Mouse (Mus musculus): ENCODE data around the gene Wdr45.
"Not testable (repeated sequence)": the region's sequence is repeated elsewhere in the genome, so short reads cannot be mapped to it uniquely, and the experiment has no call there.

The Wdr45 gene

DNA sequence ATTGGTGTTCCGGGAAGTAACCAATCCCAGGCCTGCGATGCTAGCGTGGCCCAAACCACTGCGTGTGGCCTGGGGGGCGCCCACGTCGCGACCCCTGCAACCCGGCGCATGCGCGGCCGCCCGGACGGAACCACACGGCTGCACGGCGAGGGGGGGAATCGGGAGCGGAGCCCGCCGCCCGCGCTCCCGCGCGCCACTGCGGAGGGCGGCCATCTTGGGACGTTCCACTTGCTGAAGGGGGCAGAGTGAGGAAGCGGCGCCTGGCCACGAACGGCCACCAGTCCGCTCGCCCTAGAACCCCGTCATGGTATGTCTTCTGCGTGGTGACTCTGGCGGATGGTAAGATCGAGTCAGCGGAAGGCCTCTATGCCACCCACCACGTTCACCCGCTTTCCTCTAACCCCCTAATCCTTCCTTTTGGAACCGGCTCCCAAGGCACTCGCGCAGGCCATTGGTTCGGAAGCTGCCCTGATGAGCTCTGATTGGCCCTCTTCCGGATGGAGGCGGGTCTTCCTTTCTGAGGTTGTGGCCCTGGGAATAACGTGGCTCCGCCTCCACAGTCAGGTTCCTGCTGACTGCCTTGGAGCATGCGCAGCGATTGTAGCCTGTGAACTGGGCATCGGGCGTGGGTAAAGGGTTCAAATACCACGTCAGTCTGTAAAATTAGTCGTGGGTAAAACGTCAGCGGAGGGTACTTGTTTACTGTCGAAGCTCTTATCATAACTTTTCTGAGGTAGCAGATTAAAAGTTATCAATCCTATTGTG is at the start of gene Wdr45:
Gene Wdr45 (plus strand): TSS at position 199 of the 765 bp plus-strand sequence.
- DNase-seq, result peak; percentile 92

DNA sequence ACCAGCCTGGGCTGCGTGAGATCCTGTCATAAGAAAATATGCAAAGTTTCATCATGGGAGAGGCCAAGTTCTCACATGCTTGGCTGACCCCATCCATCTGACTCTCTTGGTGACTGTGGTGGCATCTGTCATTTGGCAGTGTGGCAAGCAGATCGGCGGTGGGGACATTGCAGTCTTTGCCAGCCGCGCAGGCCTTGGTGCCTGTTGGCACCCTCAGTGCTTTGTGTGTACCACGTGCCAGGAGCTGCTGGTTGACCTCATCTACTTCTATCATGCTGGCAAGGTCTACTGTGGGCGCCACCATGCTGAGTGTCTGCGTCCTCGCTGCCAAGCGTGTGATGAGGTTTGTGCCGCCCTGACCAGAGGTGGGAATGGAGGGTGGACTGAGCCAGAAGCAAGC is 49.3 kb upstream of the Wdr45 start:
- no peak for DNase-seq

DNA sequence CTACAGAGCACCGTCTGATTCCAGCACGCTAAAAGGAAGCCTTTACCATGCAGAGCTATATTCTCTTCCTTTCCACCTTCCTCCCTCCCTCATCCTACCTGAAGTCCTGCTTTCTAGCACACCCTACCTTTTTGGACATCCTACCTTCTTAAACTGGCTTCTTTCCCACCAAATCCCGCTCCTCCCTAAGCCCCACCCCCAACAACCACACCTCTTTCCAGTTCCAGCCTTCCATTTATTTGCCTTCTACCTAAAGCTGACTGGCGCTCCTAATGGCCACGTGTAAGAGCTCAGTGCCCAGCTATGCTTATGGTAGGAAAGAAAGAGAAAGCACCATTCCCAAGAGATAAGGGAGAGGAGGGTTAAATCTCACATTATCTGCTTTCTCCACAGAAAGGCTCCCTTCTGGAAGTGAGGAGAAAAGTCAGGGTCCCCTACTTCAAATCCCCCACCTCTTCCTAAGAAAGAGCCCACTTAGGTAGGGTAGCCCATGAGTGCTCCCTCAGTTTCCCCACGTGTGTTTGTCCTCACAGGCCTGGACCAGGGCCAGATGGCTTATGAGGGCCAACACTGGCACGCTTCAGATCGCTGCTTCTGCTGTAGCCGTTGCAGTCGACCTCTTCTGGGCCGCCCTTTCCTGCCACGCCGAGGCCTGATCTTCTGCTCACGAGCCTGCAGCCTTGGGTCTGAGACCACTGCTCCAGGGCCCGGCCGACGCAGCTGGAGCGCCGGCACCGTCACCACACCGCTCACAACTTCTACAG is 48.2 kb upstream of the Wdr45 start:
- no peak for DNase-seq

DNA sequence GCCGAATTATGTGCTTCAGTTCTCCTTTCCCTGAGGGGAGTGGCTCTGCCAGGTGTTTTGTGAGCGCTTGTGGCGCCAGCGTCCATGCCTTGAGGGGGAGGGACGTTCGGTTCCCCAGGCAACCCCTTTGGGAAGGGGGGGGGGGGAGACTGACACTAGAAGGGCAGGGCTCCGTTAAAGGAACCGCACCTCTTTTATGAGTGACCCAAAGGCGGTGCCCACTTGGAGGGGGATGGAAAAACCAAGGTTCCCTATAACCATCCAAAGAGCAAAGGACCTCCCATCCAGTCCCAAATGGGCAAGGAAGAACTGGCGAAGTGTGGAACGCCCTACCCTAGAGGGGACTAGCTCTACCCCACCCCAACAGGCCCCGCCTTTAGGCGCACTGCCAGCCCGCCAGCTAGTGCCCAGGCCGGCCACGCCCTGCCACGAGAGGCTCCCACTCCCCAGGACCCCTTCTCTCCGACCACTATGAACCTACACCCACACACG is 43.7 kb upstream of the Wdr45 start:
- DNase-seq, result peak; percentile 53

DNA sequence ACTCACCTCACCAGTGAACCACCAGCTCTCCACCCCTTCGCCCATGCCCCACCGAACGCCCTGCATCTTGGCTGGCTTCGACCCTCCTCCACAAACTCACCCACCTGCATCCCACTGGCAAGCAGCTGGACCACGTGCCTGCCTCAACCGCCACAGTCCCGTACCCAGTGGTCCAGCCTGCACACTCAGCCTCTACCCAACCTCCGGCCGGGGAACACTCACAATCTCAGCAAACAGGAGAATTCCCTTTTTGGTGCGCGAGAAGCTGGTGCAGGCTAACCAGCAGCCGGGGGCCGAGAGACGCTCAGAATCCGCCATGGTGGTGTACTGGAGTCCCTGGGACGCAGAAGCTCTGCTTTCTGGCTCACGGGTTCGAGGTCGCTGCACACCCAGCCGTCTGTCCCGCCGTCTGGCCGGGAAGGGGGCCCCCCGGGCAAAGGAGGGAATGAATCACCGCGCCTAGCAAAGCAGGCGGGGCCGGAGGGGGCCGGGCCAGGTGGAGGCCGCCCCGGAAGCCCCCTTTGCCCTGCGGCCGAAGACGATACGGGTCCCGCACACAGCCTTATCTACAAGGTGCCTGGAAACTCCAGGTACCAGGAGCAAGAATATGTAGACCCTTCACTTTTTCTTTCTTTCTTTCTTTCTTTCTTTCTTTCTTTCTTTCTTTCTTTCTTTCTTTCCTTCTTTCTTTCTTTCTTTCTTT is 43.1 kb upstream of the Wdr45 start, which contains the start of gene Plp2:
Gene Plp2 (minus strand): TSS at position 470 of the 703 bp plus-strand sequence.
- peak; percentile 55 for DNase-seq

DNA sequence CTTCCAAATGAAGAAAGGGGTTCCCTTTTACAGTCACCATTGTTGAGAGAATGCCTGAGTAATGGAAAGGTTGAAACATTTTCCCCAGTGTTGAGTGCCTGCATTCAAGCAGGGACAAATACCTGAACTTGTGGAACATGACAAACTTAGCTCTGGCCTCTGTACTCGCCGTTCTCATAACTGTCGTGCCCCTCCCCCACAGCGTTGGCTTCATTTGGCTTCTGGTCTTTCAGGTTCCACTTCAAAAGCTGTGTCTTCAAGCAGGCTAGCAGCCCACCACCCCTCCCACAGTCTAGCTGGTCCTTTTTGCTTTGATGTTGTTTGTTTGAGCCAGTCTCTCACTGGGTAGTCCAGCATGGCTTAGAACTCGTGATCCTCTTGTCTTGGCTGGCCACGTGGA is 41.4 kb upstream of the Wdr45 start:
- no peak for DNase-seq

DNA sequence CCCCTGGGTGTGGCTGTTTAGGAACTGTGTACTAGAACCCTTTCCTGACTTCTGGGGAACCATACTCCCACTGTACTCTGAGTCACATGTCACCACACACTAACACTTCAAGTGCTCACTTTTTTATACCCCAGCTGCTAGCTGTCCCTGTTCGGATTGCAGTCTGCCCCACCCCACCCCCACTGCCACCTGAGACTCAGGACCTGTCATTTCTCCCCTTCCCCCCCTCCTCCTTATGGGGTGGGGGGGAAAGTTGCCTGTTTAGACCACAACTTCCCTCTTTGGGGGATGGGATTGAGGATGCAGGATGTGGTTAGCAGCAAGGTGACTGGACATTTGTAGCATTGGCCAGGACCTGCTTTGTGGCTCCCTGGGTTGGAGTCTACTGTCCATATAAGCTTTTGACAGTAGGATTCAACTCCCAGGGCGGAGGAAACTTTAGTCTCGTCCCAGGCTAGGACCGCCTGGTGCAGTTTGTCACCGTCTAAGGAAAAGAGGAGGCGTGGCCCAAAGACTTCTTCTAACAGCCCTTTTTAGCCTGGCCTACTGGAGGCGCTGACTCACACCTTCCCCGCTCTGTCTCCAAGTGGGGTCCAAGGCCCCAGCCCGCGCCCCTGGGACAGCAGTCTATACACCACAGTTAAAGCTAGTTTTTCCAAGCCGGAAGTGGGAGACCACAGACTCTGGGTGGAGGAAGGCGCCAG is 40.4 kb upstream of the Wdr45 start:
- DNase-seq, result peak; percentile 63

DNA sequence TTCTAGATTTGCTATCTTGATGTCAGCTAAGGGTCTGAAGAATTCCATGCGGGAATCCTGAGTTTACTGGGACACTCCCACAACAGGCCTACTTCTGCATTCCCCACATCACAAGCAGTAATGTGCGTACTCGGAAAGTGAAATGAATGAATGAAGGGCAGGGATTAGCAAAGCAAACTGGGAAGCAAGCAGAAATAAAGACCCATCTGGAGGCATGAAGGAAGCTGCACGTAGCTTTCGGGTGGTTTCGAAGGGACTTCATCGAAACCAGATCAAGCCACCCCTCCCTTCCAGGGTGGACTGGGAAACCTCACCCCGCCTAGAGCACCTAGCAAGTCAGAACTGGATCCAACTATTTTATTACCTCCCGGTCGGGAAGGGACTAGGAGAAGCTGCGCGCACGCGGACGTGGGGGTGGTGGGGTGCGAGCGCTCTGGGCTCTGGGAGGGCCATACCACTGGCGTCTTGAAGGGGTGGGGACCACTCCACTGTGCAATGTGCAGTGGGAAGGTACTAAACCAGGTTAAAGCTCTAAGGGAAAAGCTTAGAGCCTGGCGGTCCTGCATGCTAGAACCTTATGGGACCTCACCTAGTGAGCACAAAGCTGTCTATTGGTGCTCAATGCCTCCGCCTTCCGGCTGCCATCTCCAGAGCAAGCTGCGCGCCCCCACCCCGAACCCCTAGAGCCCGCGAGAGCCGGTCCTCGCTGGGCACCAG is 39.7 kb upstream of the Wdr45 start:
- DNase-seq, result peak; percentile 55

DNA sequence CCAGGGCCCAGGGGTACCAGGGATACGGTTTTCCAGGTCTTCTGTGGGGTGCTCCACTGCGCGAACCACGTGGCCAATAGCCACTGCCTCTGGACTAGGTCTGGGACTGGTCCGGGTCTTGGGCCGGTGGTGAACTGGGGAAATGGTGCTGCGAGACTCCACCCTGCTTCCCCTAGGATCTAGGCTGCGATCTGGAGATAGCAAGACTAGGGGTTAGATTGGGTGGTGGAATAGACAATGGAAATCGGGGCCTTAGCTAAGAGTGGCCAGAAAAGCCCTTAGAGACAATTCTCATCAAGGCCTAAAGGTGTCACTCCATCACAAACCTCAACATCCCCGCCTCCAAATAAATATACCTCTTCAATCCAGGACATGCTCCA is 39.1 kb upstream of the Wdr45 start:
- DNase-seq, result no peak

DNA sequence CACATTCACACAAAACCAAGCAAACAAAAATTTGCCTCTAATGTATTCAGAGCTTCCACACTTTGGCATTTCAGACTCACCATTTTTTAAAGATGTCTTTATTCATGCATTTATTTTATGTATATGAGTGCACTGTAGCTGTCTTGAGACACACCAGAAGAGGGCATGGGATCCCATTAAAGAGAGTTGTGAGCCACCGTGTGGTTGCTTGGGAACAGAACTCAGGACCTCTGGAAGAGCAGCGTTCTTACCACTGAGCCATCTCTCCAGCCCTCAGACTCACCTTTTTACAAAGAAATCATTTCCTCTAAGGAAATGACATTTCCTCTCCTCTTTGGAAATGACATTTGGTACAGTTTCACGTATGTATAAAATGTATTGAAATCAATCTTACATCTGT is 35.1 kb upstream of the Wdr45 start:
- DNase-seq, result no peak

DNA sequence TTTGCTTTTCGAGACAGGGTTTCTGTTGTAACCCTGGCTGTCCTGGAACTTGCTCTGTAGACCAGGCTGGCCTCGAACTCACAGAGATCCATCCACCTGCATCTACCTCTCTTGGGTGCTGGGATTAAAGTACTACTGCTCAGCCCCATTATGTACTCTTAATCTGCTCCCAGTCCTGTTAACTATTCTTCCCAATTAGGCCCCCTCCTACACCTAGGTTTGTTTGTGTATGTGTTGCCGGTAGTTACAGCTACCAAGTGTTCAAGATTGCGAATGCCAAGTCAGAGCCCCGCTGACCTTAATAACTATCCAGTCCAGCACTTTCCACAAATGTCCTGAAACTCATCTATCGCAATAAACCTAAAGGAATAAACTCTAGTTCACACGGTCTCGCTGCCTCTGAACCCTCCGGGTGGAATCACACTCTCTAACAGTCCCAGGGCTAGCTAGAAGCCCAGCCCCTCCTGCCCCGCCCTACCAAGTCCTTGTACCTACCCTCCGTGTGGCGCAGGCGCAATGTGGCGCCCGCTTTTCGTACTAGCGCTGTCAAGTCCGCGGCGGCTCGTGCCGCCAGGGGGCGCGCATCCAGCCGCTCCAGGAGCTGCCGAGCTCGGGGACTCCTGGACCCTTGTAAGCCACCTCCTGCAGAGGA is 34.6 kb upstream of the Wdr45 start:
- DNase-seq, result peak; percentile 91

DNA sequence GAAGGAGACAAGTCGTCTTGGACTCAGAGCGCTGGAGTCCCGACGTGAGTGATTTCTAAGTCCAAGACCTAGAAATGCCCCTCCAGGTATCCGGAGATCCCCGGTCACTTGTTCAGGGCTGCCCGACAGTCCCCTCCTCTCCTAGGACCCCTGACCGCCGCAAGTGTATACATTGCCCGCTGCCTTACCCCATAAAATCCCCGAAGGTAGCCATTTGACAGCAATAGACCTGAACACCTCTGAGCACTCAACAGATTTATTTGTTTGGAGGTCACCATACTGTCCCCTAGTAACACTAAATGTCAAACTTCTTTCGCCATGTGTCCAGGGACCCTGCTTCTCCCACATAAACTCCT is 34.1 kb upstream of the Wdr45 start:
- no peak for DNase-seq

DNA sequence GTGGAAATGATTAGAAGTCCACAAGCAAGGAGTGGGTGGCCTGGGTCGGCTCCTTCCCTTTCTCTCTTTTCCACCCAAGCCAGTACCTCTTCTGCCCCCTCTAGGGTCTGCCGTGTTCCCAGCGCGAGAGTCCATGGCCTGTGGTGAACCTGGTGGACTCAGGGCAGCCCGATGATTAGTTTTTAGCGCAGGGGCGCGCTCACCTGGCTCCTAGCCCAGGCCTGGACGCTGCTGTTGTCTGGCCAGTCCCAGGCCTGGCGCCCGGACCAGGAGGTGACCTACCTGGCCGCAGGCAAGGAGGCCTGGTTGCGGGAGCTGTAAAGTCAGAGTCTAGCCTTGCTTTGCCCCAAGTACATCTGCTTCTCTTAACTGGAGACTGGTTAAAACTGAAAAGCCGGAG is 33.3 kb upstream of the Wdr45 start, which contains the start of gene Magix:
Gene Magix (minus strand): TSS at position 388 of the 400 bp plus-strand sequence.
- DNase-seq, result no peak

DNA sequence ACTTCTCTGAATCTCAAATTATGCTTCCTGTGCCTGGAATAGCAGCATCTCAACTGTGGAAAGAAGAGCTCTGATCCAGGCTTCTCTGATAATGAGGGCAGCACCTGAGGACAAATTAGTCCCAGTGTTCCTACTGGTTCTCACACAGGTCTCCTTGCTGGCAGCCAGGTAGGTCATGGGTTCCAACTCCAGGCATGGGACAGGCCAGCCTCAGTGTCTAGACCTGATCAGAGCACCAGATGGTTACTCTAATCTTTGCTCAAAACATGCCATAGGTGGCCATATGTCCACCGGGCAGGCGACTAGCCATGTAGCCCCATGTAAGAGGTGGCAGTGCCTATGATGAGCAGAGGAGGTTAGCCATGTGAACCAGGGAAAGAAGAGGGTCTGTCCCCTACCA is 25.8 kb upstream of the Wdr45 start:
- DNase-seq, result no peak

DNA sequence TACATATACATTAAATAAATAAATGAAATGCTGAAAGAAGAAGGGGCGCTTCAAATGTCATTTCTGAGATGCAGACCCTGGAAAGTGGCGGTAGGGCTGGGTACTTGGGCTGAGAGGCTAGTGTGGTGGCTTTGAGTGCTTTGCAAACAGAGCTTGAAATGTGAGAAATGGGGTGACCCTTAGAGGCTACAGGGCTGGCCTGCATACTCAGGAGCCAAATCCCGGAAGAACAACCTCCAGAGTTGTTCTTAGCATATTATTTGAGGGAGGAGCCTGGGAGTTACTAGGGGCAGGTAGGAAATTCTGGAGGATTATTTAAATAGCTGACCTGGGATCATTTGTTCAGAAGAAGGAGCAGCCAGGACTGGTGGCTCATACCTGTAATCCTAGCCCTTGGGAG is 23.6 kb upstream of the Wdr45 start:
- no peak for DNase-seq

DNA sequence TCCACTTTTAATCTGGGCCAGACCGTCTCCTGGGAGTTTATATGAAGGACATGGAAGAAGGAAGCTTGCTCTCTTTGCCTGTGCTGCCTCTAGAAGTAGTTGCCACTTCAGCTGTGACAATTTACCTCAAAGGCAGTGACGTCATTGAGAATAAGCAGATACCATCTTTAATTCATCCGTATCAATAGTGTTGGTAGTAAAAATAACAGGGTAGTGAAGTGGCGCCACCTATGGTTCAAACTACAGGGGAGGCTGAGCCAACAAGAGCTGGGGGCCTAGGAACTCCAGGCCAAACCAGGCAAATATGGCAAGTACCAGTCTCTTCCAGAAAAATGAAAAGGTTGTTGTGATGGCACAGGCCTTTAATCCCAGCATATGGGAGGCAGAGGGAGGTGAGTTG is 21.3 kb upstream of the Wdr45 start:
- DNase-seq, result peak; percentile 55

DNA sequence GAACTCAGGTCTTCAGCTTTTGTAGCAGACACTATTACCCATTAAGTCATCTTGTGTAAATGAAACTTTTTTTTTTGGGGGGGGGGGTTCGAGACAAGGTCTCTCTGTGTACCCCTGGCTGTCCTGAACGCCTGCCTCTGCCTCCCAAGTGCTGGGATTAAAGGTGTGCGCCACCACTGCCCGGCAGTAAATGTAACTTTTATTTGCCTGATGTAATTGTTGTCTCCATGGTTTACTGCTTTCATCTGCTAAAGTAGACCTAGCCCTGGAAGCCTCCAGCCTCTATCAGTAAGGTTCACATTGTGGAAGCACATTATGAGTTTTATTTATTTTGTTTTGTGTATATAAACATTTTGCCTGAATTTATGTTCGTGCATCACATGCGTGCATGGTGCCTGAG is 17.6 kb upstream of the Wdr45 start:
- no peak for DNase-seq

DNA sequence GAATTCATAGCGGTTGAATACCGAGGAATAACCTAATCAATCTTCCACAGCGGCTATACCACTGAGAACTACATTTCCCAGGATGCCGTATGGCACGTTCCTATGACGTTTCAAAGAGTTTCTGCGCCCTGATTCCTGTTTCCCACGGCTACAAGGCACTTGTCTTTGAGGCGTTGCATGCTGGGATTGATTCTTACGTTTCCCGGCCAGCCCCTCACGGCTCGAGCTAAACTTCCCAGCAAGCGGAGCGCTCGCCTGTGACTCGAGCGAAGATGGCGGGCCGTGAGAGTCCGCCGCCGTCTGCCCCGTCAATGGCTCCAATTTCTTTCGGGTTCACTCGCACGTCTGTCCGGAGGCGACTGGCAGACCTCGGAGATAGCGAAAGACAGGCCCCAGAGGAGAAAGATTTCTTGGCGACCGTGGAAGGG is 17.2 kb upstream of the Wdr45 start, which contains the start of gene Gpkow:
Gene Gpkow (plus strand): TSS at position 178 of the 428 bp plus-strand sequence.
- peak; percentile 83 for DNase-seq

DNA sequence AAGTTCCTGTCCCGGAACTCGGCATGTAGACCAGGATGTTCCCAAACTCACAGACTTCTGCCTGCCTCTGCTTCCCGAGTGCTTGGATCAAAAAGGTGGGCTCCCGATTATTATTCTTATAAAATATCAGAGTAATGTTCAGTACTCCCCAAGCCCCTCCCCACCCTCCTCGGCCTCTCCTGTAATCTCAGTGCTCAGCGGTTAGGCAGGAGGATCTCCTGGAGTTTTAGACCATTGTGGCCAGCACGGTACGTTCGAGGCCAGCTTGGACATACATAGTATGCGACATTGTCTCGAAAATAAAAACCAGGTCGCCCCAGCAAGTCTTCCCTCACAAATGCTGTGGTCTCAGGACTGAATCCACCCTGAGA is 384 bp upstream of the Wdr45 start:
- not testable (repeated sequence) for DNase-seq

DNA sequence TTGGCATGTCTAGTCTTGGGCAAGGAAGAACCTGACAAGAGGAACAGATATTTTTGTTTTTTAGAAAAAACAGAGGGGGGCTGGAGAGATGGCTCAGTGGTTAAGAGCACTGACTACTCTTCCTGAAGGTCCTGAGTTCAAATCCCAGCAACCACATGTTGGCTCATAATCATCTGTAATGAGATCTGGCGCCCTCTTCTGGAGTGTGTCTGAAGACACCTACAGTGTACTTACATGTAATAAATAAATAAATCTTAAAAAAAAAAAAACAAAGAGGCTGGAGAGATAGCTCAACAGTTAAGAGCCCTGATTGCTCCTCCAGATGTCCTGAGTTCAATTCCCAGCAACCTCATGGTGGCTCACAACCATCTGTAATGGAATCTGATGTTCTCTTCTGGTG is 1.9 kb downstream of the Wdr45 start:
- peak; percentile 16 for DNase-seq

DNA sequence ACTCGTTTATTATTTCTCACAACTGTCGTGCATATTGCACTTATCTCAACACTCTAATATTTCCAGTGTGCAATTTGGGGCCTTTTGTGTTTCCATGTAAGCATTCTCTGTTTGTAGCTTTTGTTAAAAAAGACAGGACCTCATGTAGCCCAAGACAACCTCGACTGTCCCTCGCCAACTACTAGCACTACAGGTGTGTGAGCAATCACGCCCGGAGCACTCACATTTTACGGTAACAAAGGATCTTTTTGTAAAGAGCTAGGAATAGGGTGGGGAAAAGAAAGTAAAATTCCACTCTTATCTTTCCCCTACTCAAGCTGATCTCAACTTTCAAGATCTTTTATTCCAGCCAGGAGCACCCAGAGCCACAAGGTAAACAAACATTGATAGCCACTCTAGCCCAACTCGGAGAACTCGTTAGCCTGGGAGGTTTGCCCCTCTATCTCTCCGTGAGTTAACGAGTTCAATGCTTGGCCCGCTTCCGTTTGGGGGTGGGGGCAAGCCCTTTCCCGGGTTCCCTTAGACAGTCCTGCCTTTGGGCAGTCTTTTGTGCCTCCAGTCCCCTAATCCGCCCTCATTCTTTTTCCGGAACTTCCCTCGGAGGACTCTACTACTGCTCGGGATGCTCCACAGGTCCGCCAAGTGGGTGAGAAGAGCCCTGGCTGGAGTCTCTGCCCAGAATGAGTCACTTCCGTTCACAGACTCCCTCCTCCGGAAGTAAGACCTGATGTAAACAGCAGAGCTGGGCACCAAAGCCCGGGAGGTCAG is 7.6 kb downstream of the Wdr45 start, which contains the start of gene Gm45208:
Gene Gm45208 (plus strand): TSS at position 732 of the 768 bp plus-strand sequence.
- DNase-seq, result peak; percentile 74

Measured in thymus, postnatal 14 days (tissue).